Mouse (Mus musculus) v-Abl transformed pro-B cells (cell line): Measurements from ENCODE around the gene Snapc3.

Experiments
- in situ Hi-C, 2 experiments: fragments of 400-800 bp; cut with MboI; formaldehyde crosslinking; loops; one replicate each; pipeline ENCODE4 v1.15.1; 2025; ENCODE audit not compliant: unreplicated experiment in 2 of 2

Gene Snapc3

GRCm38 (mm10) chr4:83417160-83417819, at the start of gene Snapc3:
TSS of gene Snapc3 (plus strand) at chr4:83417724.
- in situ Hi-C loops = loop anchor here (5.0 to 10.0 kb wide), 3 partner anchors 90 to 152 kb away; no protein-coding TSS in a partner anchor

DNA sequence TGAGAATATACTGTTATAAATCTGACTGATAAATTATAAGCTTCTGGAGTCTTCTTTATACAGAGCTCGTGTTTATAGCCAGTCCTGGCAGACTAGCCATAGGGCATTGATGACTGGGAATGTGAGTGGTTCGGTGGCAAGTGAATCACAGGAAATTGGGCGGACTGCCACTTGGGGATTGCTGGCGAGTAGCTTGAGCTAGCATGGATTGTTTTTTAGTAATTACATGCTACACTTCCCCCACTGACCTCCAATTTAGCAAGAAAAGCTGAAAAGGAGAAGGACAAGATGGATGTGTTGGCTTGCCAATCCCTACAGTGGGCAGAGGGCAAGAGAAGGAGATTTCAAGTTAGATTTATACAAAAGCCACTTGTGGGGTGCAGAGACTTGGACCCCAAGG, 44.1 kb upstream of the Snapc3 start:
- in situ Hi-C loops = no loop called here

GRCm38 (mm10) chr4:83375650-83376049, 41.9 kb upstream of the Snapc3 start:
- in situ Hi-C loops = no loop called here

DNA sequence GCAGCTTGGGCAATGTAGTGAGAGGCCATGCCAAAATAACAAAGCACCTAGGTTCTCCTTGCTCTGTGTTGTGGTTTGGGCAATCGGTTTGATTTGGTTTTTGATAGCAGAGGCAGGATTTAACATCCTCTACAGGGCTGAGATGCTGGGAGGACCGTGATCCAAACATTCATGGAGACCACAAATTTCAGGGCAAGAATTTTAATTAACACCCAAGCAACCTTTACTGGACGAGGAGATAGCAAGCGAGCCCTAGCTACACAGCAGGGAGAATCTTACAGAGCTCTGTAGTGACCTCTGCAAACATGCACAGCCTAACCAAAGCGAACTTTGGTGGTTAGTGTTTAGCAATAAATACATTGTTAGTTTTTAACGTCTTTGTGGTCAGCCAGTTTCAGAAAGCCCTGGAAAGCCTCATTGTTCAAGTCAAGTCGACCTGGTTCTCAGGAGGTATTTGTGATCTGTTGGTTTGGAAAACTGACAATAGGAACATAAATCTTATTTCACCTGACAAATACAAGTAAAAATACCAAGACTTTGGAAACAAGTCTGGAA, 41.0 kb upstream of the Snapc3 start:
- in situ Hi-C loops = no loop called here

GRCm38 (mm10) chr4:83379036-83379435, 38.5 kb upstream of the Snapc3 start:
- in situ Hi-C loops = no loop called here

DNA sequence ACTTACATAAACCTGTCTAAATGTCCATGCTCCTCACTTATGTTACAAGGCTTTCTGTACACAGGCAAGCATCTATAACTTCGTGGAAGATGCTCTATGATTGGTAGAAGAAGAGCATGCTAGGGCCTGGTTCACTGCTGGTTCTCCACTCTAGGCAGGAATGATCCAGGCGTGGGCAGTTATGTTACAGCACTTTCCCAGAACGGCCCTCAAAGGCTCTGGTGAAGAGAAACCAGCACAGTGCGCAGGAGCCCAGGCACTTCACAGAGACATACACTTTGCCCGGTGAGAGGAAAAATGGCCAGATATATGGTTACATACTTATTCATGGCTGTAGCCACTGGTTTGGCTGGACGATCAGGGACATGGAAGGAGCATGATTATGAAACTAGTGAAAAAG, 37.8 kb upstream of the Snapc3 start:
- in situ Hi-C loops = loop anchor here in 1 of 2 experiments (10.0 kb wide), 1 partner anchor 195 kb away; no protein-coding TSS in a partner anchor

DNA sequence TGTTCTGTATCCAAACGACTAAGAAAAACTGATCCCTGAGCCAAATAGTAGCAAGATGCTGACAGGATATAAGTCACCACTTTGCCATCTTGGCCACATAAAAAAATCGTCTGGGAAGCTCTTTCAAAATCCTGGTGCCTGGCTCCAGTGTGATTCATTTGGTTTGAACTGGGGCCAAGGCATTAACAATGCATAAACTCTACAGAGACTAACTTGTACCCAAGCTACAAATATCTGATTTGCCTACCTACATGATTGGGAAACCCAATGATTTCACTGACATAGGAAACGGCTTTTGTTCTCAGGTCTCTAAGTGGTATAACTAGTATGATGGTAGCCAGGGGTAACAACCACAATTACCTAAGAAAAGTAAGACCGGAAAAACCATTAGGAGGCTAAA, 37.3 kb upstream of the Snapc3 start:
- in situ Hi-C loops = loop anchor here in 1 of 2 experiments (10.0 kb wide), 1 partner anchor 195 kb away; no protein-coding TSS in a partner anchor

DNA sequence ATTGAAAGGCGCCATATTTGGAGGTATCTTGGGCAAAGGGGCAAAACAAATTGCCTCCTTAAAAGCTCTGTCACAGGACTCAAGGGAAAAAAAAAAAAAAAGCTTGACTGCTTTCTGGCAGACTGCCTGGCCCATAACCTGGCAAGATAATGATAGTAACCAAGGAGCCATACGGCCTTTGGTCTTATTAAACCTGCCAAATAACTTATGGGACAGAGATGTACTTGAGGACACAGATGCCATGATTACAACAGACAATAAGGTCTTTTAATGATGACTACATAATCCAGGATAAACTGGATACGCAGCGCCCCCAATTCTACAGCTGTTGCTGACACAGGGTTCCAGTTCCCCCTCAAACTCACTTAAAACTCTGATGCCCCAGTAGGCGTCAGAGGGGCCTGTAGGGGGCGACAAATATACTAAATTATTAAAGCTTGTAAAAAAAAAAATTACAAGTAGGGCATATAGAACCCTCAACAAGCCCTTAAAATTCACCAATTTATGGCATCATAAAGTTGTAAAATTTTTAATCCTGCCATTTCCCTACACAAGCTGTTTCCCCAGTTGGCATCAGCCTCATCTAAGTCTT, 33.5 kb upstream of the Snapc3 start:
- in situ Hi-C loops = loop anchor here in 1 of 2 experiments (10.0 kb wide), 1 partner anchor 191 kb away; no protein-coding TSS in a partner anchor

GRCm38 (mm10) chr4:83385091-83385490, 32.4 kb upstream of the Snapc3 start:
- in situ Hi-C loops = loop anchor here in 1 of 2 experiments (10.0 kb wide), 1 partner anchor 190 kb away; no protein-coding TSS in a partner anchor

DNA sequence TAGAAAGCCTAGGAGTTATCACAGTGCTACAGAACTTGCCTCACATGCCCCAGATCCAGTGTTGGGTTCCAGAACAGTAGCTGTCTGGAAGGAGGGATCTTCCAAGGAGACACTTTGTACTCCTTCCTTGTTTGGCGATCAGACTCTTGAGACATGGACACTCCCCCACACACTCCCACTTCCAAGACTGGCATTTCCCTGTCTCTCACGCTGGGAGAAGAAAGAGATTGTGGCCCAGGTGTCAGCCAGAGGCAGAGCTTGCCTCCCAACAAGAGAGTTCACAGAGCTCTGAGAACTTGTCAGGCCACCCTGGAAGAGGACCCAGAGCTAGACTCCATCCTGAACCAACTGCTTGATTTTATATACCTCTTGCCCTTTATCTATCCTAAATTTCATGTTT, 27.0 kb upstream of the Snapc3 start:
- in situ Hi-C loops = no loop called here

GRCm38 (mm10) chr4:83391956-83392355, 25.6 kb upstream of the Snapc3 start:
- in situ Hi-C loops = no loop called here

- in situ Hi-C loops = no loop called here
Measured at GRCm38 (mm10) chr4:83393733-83394132, 23.8 kb upstream of the Snapc3 start.

DNA sequence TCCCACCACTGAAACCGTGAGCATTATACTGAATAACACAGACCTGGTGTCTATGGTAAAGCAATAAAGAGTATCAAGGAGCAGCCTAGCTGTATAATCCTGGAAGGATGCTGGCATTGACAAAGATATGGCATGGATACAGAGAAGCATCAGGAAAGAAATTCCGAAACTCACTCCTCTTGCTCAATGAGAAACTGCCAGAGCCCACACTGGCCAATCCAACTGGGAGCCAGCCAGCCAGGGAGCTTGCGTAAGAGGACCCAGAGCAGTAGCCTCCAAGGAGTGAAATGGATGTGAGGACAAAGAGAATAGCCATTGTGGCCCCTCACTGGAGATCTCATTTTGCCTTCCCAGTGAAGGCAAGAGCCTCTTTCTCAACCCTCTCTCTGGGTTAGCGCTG, 21.2 kb upstream of the Snapc3 start:
- in situ Hi-C loops = no loop called here

- in situ Hi-C loops = no loop called here
Measured at GRCm38 (mm10) chr4:83396996-83397770, 20.3 kb upstream of the Snapc3 start.

DNA sequence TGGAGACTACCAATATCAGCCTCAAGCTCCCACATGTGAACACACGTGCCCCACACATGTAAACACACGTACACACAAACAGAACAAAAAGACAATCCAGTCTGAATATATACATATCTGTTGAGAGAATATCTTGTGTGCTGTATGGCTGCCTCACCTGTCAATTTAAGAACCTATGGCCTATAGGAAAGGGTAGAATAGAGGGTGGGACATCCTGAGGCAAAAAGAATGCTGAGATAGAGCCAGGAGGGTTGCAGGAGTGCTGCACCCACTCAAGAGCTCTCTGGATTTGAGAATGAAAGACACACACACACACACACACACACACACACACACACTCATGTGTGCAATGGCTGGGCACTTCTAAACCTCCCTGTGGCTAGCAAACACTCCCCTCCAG, 19.0 kb upstream of the Snapc3 start:
- in situ Hi-C loops = no loop called here

DNA sequence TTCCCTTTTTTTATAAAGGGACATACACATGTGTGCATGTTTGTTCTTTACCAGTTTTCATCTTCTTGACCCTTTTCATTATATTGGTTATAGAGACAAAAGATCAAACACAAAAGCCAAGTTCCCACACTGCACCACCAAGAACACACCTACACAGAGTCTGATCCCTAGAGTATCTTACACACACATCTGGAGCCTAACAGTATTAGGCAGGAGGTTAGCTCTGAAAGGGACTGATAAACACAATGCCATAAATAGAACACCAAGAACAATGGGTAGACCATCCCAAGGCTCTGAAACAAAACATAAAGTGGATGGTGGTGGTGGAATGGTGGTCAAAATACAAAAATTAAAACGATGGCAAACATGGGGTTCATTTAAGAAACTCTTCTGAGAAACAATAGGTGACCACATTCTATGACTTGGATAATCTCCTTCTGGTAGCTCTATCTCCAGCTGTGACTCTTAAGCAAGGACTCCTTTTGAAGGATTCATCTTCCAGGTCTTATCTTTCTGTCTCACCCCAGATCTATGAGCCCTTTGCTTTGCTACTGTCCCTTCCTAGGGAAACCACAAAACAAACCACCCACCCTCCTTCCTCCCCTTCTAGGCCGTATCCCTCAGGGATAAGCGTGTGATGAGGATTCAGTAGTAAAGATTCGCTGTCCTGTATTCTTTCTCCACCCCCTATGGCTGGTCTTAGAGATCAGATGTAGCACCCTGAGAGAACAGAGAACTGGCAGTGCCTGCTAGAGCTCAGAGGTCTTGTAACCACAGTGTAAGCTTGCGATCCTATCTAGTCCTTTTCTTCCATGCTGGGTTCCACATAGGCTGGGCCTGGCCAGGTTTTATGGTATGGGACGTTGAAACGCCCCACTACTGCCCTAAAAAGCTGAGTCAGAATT, 16.6 kb upstream of the Snapc3 start:
- in situ Hi-C loops = no loop called here

GRCm38 (mm10) chr4:83401712-83402111, 15.8 kb upstream of the Snapc3 start:
- in situ Hi-C loops = no loop called here

DNA sequence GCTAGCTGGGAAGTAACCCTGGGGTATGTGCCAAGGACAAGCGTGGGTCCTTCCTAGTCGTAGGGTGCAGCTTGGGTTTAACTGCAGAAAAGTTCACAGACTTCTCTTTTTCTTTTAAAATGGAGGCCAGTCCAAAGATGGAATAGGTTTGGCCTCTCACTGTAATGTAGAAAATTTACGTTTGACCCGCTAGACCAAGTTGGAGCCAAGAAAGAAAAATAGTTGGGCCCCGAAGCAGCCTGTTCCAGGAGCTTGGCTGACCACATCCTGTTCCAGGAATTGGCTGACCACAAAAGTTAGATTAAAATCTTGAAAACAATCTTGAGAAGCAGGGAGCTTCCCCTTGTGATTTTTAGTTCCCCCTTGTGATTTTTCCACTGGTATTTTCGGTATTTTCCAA, 9.8 kb upstream of the Snapc3 start:
- in situ Hi-C loops = no loop called here

- in situ Hi-C loops = loop anchor here in 1 of 2 experiments (10.0 kb wide), 1 partner anchor 145 kb away; no protein-coding TSS in a partner anchor
Measured at GRCm38 (mm10) chr4:83409867-83410505, 7.5 kb upstream of the Snapc3 start.
